Mouse (Mus musculus) heart, postnatal 36 days (tissue): ENCODE measurements around the gene Slc25a47. TPM values are rescaled to one million over a fixed set of nuclear protein-coding genes. Genes with fewer than 3 reads are reported as not detected.

Source experiments
- DNase-seq, 2 experiments: peaks; one replicate each; pipeline ENCODE4 v3.0.0; 2021 to 2022
- intact Hi-C: fragments of 180-260 bp; cut with DNase I; formaldehyde crosslinking; loops from one replicate; pipeline ENCODE4 v1.15.1; 2025
- microRNA-seq, 2 experiments: library from miRNA; unstranded; fragments of <30 nt; microRNA quantifications; one replicate each; pipeline ENCODE4 v1.2.0; 2021; ENCODE audit warnings: borderline number of aligned reads in 2 of 2
- total RNA-seq, 2 experiments: library from RNA; stranded (reverse); gene quantifications; 2 replicates each; pipeline ENCODE4 v1.2.3; 2021

The Slc25a47 gene
- total RNA-seq, 2 experiments from 2014 or later: 6.5 to 6.9 TPM

- DNase-seq: peak; percentile 41 to 51
- intact Hi-C loops: loop anchor here (1.0 to 5.0 kb wide), 4 partner anchors 89 to 1494 kb away; no protein-coding TSS in a partner anchor
Observed at GRCm38 (mm10) chr12:108903600-108904275, 67.9 kb downstream of the Slc25a47 start.

- intact Hi-C loops: loop anchor here (5.0 kb wide), 2 partner anchors 88 to 1493 kb away; no protein-coding TSS in a partner anchor
- no peak for DNase-seq
Observed at GRCm38 (mm10) chr12:108904276-108904653, 68.4 kb downstream of the Slc25a47 start.

GRCm38 (mm10) chr12:108905620-108906302 is 69.9 kb downstream of the Slc25a47 start:
- intact Hi-C loops: no loop called here

GRCm38 (mm10) chr12:108906398-108906797 is 70.6 kb downstream of the Slc25a47 start:
- no peak for DNase-seq
- intact Hi-C loops: no loop called here

More at GRCm38 (mm10) chr12:108905620-108906302, 69.9 kb downstream of the Slc25a47 start:
- no peak for DNase-seq

Small RNA genes lying within 50 kb of the gene (microRNA-seq; reads per million reads assigned to microRNA genes)
- gene Mir345: 63.6 to 87.4 reads per million in 2 experiments

Other genes starting within 250 kb of the Slc25a47 start
- under 1 TPM; 0.27 to 0.92 TPM for gene Degs2, start 133.7 kb upstream of the Slc25a47 start, total RNA-seq
- gene Yy1, start 43.1 kb upstream of the Slc25a47 start, total RNA-seq: 10 to 100 TPM; 38.3 to 42.7 TPM
- gene Slc25a29, start 163 bp upstream of the Slc25a47 start, total RNA-seq: 10 to 100 TPM in 1 of 2 experiments, 1 to 10 TPM in 1; 8.5 to 10.7 TPM
- 1 to 10 TPM; 3.8 to 4.3 TPM for gene Wdr25, start 57.6 kb downstream of the Slc25a47 start, total RNA-seq
- gene Wars, start 58.1 kb downstream of the Slc25a47 start, total RNA-seq: 10 to 100 TPM; 32.5 to 40.6 TPM
- gene Begain, start 232.2 kb downstream of the Slc25a47 start, total RNA-seq: under 1 TPM in 1 of 2 experiments, not detected in 1; 0.22 TPM